Mouse (Mus musculus) heart, embryonic 16.5 days (tissue): ENCODE measurements around the gene Dusp14. TPM values are rescaled to one million over a fixed set of nuclear protein-coding genes. Genes with fewer than 3 reads are reported as not detected.

Experiments used
- ATAC-seq: fragments of 200-750 bp; cut with Nextera tagmentation; replicated peaks from 2 replicates; pipeline ENCODE4 v1.8.0; 2017; ENCODE audit warnings: moderate number of reproducible peaks; ENCODE audit not compliant: insufficient read depth, low FRiP score; ENCODE audit errors: extremely low read depth
- H3K27ac ChIP-seq: fragments of 300-500 bp; sonication (generic); 2 replicates; pipeline ENCODE4 v1.5.1; 2014; ENCODE audit warnings: mild to moderate bottlenecking, low read length, control low read depth, moderate library complexity
- H3K27me3 ChIP-seq: fragments of 300-500 bp; sonication (generic); 2 replicates; pipeline ENCODE4 v1.6.1; 2014; ENCODE audit warnings: low read length, mixed read lengths; ENCODE audit not compliant: control insufficient read depth, insufficient read depth
- H3K36me3 ChIP-seq: fragments of 300-500 bp; sonication (generic); 2 replicates; pipeline ENCODE4 v1.6.1; 2014; ENCODE audit not compliant: control insufficient read depth, insufficient read depth
- H3K4me1 ChIP-seq: fragments of 300-500 bp; sonication (generic); 2 replicates; pipeline ENCODE4 v1.6.1; 2014; ENCODE audit warnings: low read length, mixed read lengths; ENCODE audit not compliant: control insufficient read depth, insufficient read depth
- H3K4me2 ChIP-seq: fragments of 300-500 bp; sonication (generic); 2 replicates; pipeline ENCODE4 v1.6.1; 2014; ENCODE audit warnings: low read depth, mild to moderate bottlenecking, control low read depth, low read length
- H3K4me3 ChIP-seq: fragments of 300-500 bp; sonication (generic); 2 replicates; pipeline ENCODE4 v1.5.1; 2014; ENCODE audit warnings: mild to moderate bottlenecking, control low read depth, low read length
- H3K9ac ChIP-seq: fragments of 300-500 bp; sonication (generic); 2 replicates; pipeline ENCODE4 v1.6.1; 2014; ENCODE audit warnings: low read length, control low read depth
- H3K9me3 ChIP-seq: fragments of 300-500 bp; sonication (generic); replicated peaks from 2 replicates; pipeline ENCODE4 v1.6.1; 2016; ENCODE audit warnings: low read length; ENCODE audit not compliant: control insufficient read depth
- WGBS: fragments of 180-500 bp; shearing (Covaris S2); extraction: QIAGEN DNeasy Blood & Tissue Kit; methylation state at CpG from one replicate; pipeline ENCODE4 v1.1.7; 2014; 5-methylcytosine and 5-hydroxymethylcytosine counted together
- polyA plus RNA-seq: library from polyadenylated mRNA; unstranded; fragments of >200 nt; fragmentation: Nextera tagmentation; extraction: Ambion mirVana; gene quantifications from 2 replicates; pipeline ENCODE4 v1.2.1, GENCODE M21; 2015

Gene Dusp14
- polyA plus RNA-seq, 1 experiment from 2014 or later = 7.2 TPM

DNA sequence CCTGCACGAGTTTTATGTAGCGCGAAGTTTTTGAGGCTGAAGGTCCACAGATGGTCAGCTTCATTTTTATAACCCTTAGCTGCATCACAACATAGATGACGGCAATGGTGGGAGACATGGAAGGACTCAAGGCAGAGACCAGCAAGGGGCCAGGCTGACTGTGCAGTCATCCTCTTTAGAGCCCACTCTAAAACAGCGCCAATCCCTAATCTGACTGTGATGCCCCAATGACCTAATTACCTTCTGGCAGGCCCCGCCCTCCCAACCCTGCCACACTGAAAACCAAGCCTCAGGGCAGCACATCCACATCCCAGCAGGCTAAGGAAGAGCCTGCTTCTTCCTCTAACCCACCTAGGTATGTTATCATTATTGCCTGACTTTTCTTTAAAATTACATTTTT, 8.4 kb downstream of the Dusp14 start:
- ATAC-seq = no peak
- Histone ChIP-seq H3K9me3 (peaks cover 4% of the 10 kb centered on the region), H3K27ac (no peak overlapping the region), H3K4me1 (peaks cover 5% of the 10 kb centered on the region; the same call in 1 of the 2 replicates), H3K4me3 (no peak overlapping the region), H3K36me3 (no peaks in the 10 kb centered on the region), H3K27me3 (peaks cover 7% of the 10 kb centered on the region; the same call in 1 of the 2 replicates), H3K4me2 (no peak overlapping the region), H3K9ac (no peak overlapping the region)
- 82% methylated on average over 6 of the region's 6 CpGs for WGBS

- peaks cover 4% of the 10 kb centered on the region; the same call in 1 of the 2 replicates for H3K27me3 ChIP-seq
- H3K4me2 ChIP-seq = no peak overlapping the region
- H3K36me3 ChIP-seq = no peaks in the 10 kb centered on the region
- no peak overlapping the region for H3K9ac ChIP-seq
- peaks cover 5% of the 10 kb centered on the region; the same call in 1 of the 2 replicates for H3K4me1 ChIP-seq
- WGBS = 90% methylated on average over 2 of the region's 2 CpGs
- no peak overlapping the region for H3K27ac ChIP-seq
- no peak overlapping the region for H3K4me3 ChIP-seq
- no peak for ATAC-seq
- H3K9me3 ChIP-seq = peaks cover 6% of the 10 kb centered on the region
Measured at GRCm38 (mm10) chr11:84059784-84060183, 9.3 kb downstream of the Dusp14 start.

DNA sequence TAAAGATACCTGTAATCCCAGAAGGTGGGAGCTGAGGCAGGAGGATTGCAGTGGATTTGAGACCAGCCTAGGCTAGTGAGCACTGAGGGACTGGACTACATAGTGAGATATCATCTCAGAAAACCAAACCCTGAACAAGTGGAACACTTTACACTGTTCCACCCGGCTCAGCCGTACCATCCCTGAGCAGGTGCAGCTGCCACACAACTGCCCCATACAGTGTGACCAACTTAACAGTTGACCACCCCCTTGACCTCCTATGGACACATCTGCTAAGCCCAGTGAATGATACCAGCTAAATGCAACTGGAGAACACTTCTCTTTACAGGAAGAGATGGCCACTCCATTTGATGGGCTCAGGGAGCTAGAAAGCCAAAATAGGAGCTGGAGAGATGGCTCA, 11.6 kb downstream of the Dusp14 start:
- Histone ChIP-seq H3K9me3 (peaks cover 6% of the 10 kb centered on the region), H3K27ac (no peak overlapping the region), H3K9ac (no peak overlapping the region), H3K4me2 (no peak overlapping the region), H3K36me3 (no peaks in the 10 kb centered on the region), H3K27me3 (peaks cover 4% of the 10 kb centered on the region; the same call in 1 of the 2 replicates), H3K4me3 (no peak overlapping the region), H3K4me1 (peaks cover 2% of the 10 kb centered on the region; the same call in 1 of the 2 replicates)
- 89% methylated on average over 2 of the region's 2 CpGs for WGBS
- no peak for ATAC-seq

DNA sequence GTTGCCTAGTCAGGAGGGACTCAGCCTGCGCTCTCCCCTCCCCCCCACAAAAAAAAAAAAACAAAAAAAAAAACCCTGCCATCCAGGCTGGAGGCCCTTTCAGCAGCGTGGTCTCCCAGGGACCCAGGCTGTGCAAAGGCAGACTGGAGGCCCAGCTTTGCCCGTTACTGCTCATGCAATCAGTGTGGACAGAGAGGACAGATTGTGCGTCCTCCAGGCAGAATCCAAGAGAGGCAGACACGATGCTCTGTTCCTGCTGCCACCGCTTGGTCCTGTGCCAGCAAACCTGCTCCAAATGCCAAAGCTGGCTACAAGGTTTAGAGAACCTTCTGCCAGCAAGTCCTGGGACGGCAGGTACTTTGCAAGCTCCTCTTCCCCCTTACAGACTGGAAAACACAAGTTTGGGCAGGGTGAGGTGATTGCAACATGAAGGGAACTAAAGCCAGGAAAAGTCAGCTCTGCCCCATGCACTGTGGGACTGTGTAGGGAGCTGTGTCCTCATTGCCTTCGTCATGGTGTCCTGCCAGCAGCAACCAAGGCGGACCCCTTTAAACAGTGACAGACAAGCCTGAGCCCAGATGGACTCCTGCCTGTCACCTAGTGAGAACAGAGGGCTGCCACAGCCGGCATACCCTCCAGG, 15.4 kb downstream of the Dusp14 start:
- H3K4me2 ChIP-seq = no peak overlapping the region
- no peaks in the 10 kb centered on the region for H3K36me3 ChIP-seq
- no peak overlapping the region for H3K9ac ChIP-seq
- H3K4me1 ChIP-seq = 0 out of 2 replicates have a peak, but pooled peaks cover 2% of the 10 kb centered on the region
- no peak overlapping the region for H3K27ac ChIP-seq
- H3K27me3 ChIP-seq = no peaks in the 10 kb centered on the region
- no peak overlapping the region for H3K4me3 ChIP-seq
- 49% methylated on average over 10 of the region's 10 CpGs for WGBS
- peaks cover 6% of the 10 kb centered on the region for H3K9me3 ChIP-seq
- no peak; the same call in 1 of the 2 replicates for ATAC-seq

DNA sequence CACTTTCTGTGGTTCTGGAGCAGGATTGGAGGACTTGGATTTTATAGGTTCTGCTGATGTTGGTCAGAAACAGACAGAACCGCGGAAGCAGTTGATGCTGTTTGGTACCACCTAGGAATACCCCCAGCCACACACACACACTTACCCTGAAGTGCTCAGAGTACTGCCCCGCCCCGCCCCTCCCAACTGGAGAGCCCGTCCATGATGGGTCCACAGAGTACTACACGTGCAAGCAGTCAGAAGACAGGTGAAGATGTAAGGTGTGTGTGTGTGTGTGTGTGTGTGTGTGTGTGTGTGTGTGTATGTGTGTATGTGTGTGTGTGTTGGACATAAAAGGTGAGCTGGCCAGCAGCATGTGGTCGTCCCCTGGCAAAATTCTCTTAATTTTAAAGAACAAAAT, 16.0 kb downstream of the Dusp14 start:
- Histone ChIP-seq H3K4me1 (0 out of 2 replicates have a peak, but pooled peaks cover 2% of the 10 kb centered on the region), H3K36me3 (no peaks in the 10 kb centered on the region), H3K4me3 (no peak overlapping the region), H3K4me2 (no peak overlapping the region), H3K27ac (no peak overlapping the region), H3K9ac (no peak overlapping the region), H3K27me3 (peaks cover 1% of the 10 kb centered on the region; the same call in 1 of the 2 replicates), H3K9me3 (peaks cover 6% of the 10 kb centered on the region)
- WGBS = 84% methylated on average over 7 of the region's 7 CpGs
- ATAC-seq = no peak

DNA sequence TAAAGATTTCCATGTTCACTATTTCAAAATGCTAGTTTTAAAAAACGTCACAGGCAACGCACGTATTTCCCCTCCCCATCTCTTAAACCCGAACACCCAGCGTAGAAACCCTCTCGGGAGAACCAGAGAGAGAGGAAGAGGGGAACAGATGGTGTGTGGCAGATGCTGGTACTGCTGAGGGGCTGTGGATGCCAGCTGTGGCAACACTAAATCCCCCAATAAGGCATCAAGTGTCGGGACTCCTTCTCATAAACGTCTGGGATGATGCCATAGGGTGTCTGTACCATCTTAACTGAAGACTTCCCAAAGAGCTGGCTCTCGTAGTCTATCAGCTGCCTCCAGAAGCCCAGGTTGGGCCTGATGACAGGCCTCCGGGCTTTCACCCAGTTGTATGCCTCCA, 20.6 kb downstream of the Dusp14 start:
- Histone ChIP-seq H3K36me3 (no peaks in the 10 kb centered on the region), H3K4me1 (no peaks in the 10 kb centered on the region), H3K9me3 (no peaks in the 10 kb centered on the region), H3K27ac (no peak overlapping the region), H3K4me2 (no peak overlapping the region), H3K4me3 (no peak overlapping the region), H3K27me3 (peaks cover 4% of the 10 kb centered on the region; the same call in 1 of the 2 replicates), H3K9ac (no peak overlapping the region)
- no peak for ATAC-seq
- 83% methylated on average over 10 of the region's 10 CpGs for WGBS

DNA sequence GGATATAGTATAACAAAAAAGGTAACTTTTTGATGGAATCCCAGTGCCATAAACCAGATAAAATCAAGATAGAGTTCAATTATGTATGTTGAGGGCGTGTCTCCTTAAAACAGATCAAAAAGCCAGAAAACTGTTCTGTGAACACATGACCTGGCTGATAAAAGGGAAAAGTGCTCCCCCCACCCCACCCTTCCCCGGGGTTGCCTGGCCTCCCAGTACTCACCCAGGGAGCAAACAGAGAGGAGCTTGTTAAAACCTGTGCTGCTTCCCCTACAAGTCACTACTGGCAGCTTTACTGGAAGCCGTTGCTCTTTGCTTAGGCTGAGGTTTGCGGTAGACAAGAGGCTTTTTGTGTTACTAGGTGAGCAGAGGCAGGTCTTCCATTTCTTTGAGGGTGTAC, 21.8 kb downstream of the Dusp14 start:
- no peak overlapping the region for H3K9ac ChIP-seq
- no peaks in the 10 kb centered on the region for H3K4me1 ChIP-seq
- H3K36me3 ChIP-seq = 0 out of 2 replicates have a peak, but pooled peaks cover 2% of the 10 kb centered on the region
- no peak for ATAC-seq
- no peaks in the 10 kb centered on the region for H3K9me3 ChIP-seq
- H3K4me3 ChIP-seq = no peak overlapping the region
- H3K27ac ChIP-seq = no peak overlapping the region
- peaks cover 4% of the 10 kb centered on the region; the same call in 1 of the 2 replicates for H3K27me3 ChIP-seq
- no peak overlapping the region for H3K4me2 ChIP-seq
- WGBS = 62% methylated on average over 4 of the region's 4 CpGs

DNA sequence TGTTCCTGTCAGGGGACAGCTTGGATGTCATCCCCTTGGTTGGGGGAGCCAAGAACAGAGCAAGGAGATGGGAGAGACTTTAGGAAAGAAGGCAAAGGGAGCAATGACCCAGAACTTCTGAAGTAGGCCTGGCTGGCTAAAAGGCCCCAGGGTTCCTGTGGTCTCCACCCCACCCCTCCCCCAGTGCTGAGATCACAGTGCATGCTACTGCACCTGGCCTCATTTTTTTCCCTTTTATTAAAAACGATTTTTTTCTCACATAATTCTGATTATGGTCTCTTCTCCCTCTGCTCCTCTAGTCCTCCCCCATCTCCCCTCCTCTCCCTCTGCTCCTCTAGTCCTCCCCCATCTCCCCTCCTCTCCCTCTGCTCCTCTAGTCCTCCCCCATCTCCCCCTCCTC, 24.1 kb downstream of the Dusp14 start:
- no peak for ATAC-seq
- Histone ChIP-seq H3K4me3 (no peak overlapping the region), H3K4me2 (no peak overlapping the region), H3K9me3 (no peaks in the 10 kb centered on the region), H3K27me3 (peaks cover 4% of the 10 kb centered on the region; the same call in 1 of the 2 replicates), H3K27ac (no peak overlapping the region), H3K4me1 (no peaks in the 10 kb centered on the region; the same call in 1 of the 2 replicates), H3K9ac (no peak overlapping the region), H3K36me3 (peaks cover 12% of the 10 kb centered on the region)
- whole genome bisulfite sequencing = 27% methylated on average over 1 of the region's 1 CpGs
